Mouse (Mus musculus) intestine, postnatal 0 days (tissue): ENCODE results near the gene Tmem131. TPM values are rescaled to one million over a fixed set of nuclear protein-coding genes. Genes with fewer than 3 reads are reported as not detected.

ENCODE experiments used
- ATAC-seq: fragments of 200-750 bp; cut with Nextera tagmentation; 2 replicates; pipeline ENCODE4 v1.8.0; 2017; ENCODE audit warnings: mild to moderate bottlenecking, moderate TSS enrichment, moderate library complexity
- H3K27ac ChIP-seq: fragments of 300-500 bp; sonication (generic); 2 replicates; pipeline ENCODE4 v1.5.1; 2014; ENCODE audit warnings: mild to moderate bottlenecking, low read depth, low read length, moderate library complexity
- H3K27me3 ChIP-seq: fragments of 300-500 bp; sonication (generic); replicated peaks from 2 replicates; pipeline ENCODE4 v1.6.1; 2014; ENCODE audit warnings: low read length, mixed read lengths; ENCODE audit not compliant: control insufficient read depth, insufficient read depth
- H3K36me3 ChIP-seq: fragments of 300-500 bp; sonication (generic); 2 replicates; pipeline ENCODE4 v1.6.1; 2014; ENCODE audit warnings: mild to moderate bottlenecking, moderate library complexity; ENCODE audit not compliant: control insufficient read depth, insufficient read depth
- H3K4me1 ChIP-seq: fragments of 300-500 bp; sonication (generic); replicated peaks from 2 replicates; pipeline ENCODE4 v1.6.1; 2014; ENCODE audit warnings: antibody characterized with exemption, low read length, mixed read lengths; ENCODE audit not compliant: control insufficient read depth, insufficient read depth
- H3K4me2 ChIP-seq: fragments of 300-500 bp; sonication (generic); replicated peaks from 2 replicates; pipeline ENCODE4 v1.6.1; 2014; ENCODE audit warnings: low read depth, mild to moderate bottlenecking, moderate library complexity
- H3K4me3 ChIP-seq: fragments of 300-500 bp; sonication (generic); 2 replicates; pipeline ENCODE4 v1.5.1; 2014; ENCODE audit warnings: low read depth, low read length
- H3K9ac ChIP-seq: fragments of 300-500 bp; sonication (generic); 2 replicates; pipeline ENCODE4 v1.6.1; 2014; ENCODE audit warnings: mild to moderate bottlenecking, low read depth, low read length
- H3K9me3 ChIP-seq: fragments of 300-500 bp; sonication (generic); 2 replicates; pipeline ENCODE4 v1.6.1; 2016; ENCODE audit warnings: mixed run types; ENCODE audit not compliant: control insufficient read depth
- CTCF ChIP-seq: sonication (generic); IDR thresholded peaks from 2 replicates; pipeline ENCODE4 v1.5.1; 2016; ENCODE audit warnings: low read depth, mild to moderate bottlenecking, control low read depth, antibody characterized with exemption, moderate library complexity
- WGBS: fragments of 180-500 bp; shearing (Covaris S2); extraction: QIAGEN DNeasy Blood & Tissue Kit; methylation state at CpG from one replicate; pipeline ENCODE4 v1.1.7; 2014; 5-methylcytosine and 5-hydroxymethylcytosine counted together
- polyA plus RNA-seq: library from polyadenylated mRNA; unstranded; fragments of >200 nt; fragmentation: Nextera tagmentation; extraction: Ambion mirVana; gene quantifications from 2 replicates; pipeline ENCODE4 v1.2.1, GENCODE M21; 2015

The Tmem131 gene
- polyA plus RNA-seq, 1 experiment from 2014 or later = 10.6 TPM

GRCm38 (mm10) chr1:36934778-36935177, 8.7 kb downstream of the Tmem131 start:
- no peak for ATAC-seq
- no peak for TF ChIP-seq CTCF
- H3K4me2 ChIP-seq = peak overlapping the region; percentile 7; the same call in 1 of the 2 replicates
- no peak overlapping the region for H3K9ac ChIP-seq
- no peaks in the 10 kb centered on the region for H3K9me3 ChIP-seq
- H3K27me3 ChIP-seq = no peaks in the 10 kb centered on the region
- no peak overlapping the region for H3K4me3 ChIP-seq
- H3K36me3 ChIP-seq = no peaks in the 10 kb centered on the region; the same call in 1 of the 2 replicates
- H3K27ac ChIP-seq = no peak overlapping the region
- 49% methylated on average over 6 of the region's 6 CpGs for WGBS
- H3K4me1 ChIP-seq = 0 out of 2 replicates have a peak, but pooled peaks cover 5% of the 10 kb centered on the region

GRCm38 (mm10) chr1:36933965-36934585, 9.4 kb downstream of the Tmem131 start:
- 64% methylated on average over 8 of the region's 8 CpGs for WGBS
- Histone ChIP-seq H3K9ac (no peak overlapping the region), H3K4me3 (no peak overlapping the region), H3K27me3 (no peaks in the 10 kb centered on the region), H3K9me3 (no peaks in the 10 kb centered on the region), H3K4me1 (0 out of 2 replicates have a peak, but pooled peaks cover 5% of the 10 kb centered on the region), H3K36me3 (no peaks in the 10 kb centered on the region; the same call in 1 of the 2 replicates), H3K4me2 (no peak overlapping the region), H3K27ac (no peak overlapping the region)
- TF ChIP-seq CTCF = no peak
- ATAC-seq = no peak

- Histone ChIP-seq H3K9me3 (no peaks in the 10 kb centered on the region), H3K4me3 (no peak overlapping the region), H3K4me1 (peaks cover 12% of the 10 kb centered on the region), H3K36me3 (no peaks in the 10 kb centered on the region; the same call in 1 of the 2 replicates), H3K4me2 (no peak overlapping the region), H3K9ac (no peak overlapping the region), H3K27me3 (no peaks in the 10 kb centered on the region), H3K27ac (no peak overlapping the region)
- TF ChIP-seq CTCF = no peak
- no peak for ATAC-seq
- WGBS = 71% methylated on average over 1 of the region's 1 CpGs
Measured at GRCm38 (mm10) chr1:36932231-36932630, 11.2 kb downstream of the Tmem131 start.

- Histone ChIP-seq H3K9me3 (no peaks in the 10 kb centered on the region), H3K27ac (no peak overlapping the region), H3K9ac (no peak overlapping the region), H3K27me3 (no peaks in the 10 kb centered on the region), H3K4me3 (no peak overlapping the region), H3K4me2 (no peak overlapping the region), H3K4me1 (peaks cover 10% of the 10 kb centered on the region), H3K36me3 (no peaks in the 10 kb centered on the region; the same call in 1 of the 2 replicates)
- TF ChIP-seq CTCF = no peak
- WGBS = 80% methylated on average over 8 of the region's 8 CpGs
- no peak for ATAC-seq
Measured at GRCm38 (mm10) chr1:36930911-36931310, 12.6 kb downstream of the Tmem131 start.

GRCm38 (mm10) chr1:36929996-36930395, 13.5 kb downstream of the Tmem131 start:
- Histone ChIP-seq H3K27ac (no peak overlapping the region), H3K4me3 (no peak overlapping the region), H3K9me3 (no peaks in the 10 kb centered on the region), H3K9ac (no peak overlapping the region), H3K4me2 (no peak overlapping the region), H3K4me1 (peaks cover 6% of the 10 kb centered on the region), H3K36me3 (no peaks in the 10 kb centered on the region; the same call in 1 of the 2 replicates), H3K27me3 (no peaks in the 10 kb centered on the region)
- WGBS = 83% methylated on average over 2 of the region's 2 CpGs
- peak; percentile 53 for TF ChIP-seq CTCF
- no peak for ATAC-seq

GRCm38 (mm10) chr1:36928357-36929330, 14.8 kb downstream of the Tmem131 start:
- Histone ChIP-seq H3K27ac (no peak overlapping the region), H3K4me3 (no peak overlapping the region), H3K9ac (no peak overlapping the region), H3K4me1 (peaks cover 10% of the 10 kb centered on the region), H3K4me2 (no peak overlapping the region), H3K27me3 (no peaks in the 10 kb centered on the region), H3K36me3 (no peaks in the 10 kb centered on the region; the same call in 1 of the 2 replicates), H3K9me3 (no peaks in the 10 kb centered on the region)
- TF ChIP-seq CTCF = no peak
- 76% methylated on average over 6 of the region's 6 CpGs for WGBS
- no peak for ATAC-seq
